ENCODE assay signal across 12 mouse cellular contexts in the genomic region with DNA sequence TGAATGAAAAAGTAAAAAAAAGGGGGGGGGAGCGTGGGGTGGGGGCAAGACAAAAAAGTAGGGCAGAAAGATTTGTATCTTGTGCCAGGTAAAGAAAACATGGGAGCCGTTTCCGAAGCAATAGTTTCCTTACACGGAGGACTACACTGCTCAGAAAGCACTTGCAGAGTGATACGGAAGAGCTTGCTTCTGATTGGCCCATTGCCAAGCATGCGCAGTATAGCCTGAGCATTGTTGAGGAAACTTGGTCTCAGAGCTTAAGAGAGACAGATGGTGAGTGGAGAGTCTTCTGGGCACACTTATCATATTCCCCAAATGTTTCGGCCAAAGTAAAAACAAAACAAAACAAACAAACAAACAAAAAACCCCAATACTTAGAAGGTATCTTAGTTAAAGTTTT.
DNase-seq lines count a peak whose midpoint lies in the region; ATAC-seq and TF ChIP-seq lines count a peak whose summit lies in the region.
"Had no signal": no experiment of that assay in that cellular context is flagged by ENCODE, and none has a peak within 500 bp of the region (broad histone marks: within the 10 kb centered on the region; RNA-seq: fewer than 3 reads in every experiment).

No protein-coding gene starts in this region.

- peak; percentile 24 for DNase-seq in heart, postnatal 0 days (ENCODE audit: low spot score)
- DNase-seq in heart, adult 11 months, result no peak
- peak; percentile 30 for DNase-seq in heart, postnatal 4 days
- DNase-seq in right cerebral cortex, postnatal 25 days, result peak; percentile 15
- DNase-seq in liver, embryonic 11.5 days (ENCODE audit: low spot score), result no peak
- no peak for DNase-seq in thymus, adult 2 months
- DNase-seq: gastrocnemius, postnatal 36 days; thymus, postnatal 4 days had no signal

- TF ChIP-seq EP300 in heart, postnatal 0 days (IDR thresholded peaks at IDR 0.05; ENCODE audit: low read depth), result no peak

- H3K4me3 ChIP-seq in heart, postnatal 0 days (ENCODE audit: low read depth, low read length), result no peak overlapping the region
- no peak overlapping the region for H3K4me3 ChIP-seq in midbrain, embryonic 15.5 days
- H3K4me3 ChIP-seq in midbrain, embryonic 16.5 days (ENCODE audit: low read depth, low read length), result no peak overlapping the region
- no peak overlapping the region for H3K4me3 ChIP-seq in liver, embryonic 11.5 days (ENCODE audit: low read depth, low read length)
- no peak overlapping the region for H3K4me3 ChIP-seq in thymus, adult 2 months (ENCODE audit: control insufficient read depth, insufficient read depth, low read length)
- H3K4me3 ChIP-seq: limb, embryonic 13.5 days had no signal

- no peaks in the 10 kb centered on the region for H3K27me3 ChIP-seq in heart, postnatal 0 days (ENCODE audit: control insufficient read depth, insufficient read depth, low read length)
- H3K27me3 ChIP-seq in midbrain, embryonic 15.5 days (replicated peaks), result no peaks in the 10 kb centered on the region
- no peaks in the 10 kb centered on the region for H3K27me3 ChIP-seq in midbrain, embryonic 16.5 days (ENCODE audit: control insufficient read depth, insufficient read depth, low read depth, low read length)
- H3K27me3 ChIP-seq in liver, embryonic 11.5 days (replicated peaks; ENCODE audit: control insufficient read depth, insufficient read depth, low read length), result no peaks in the 10 kb centered on the region
- no peaks in the 10 kb centered on the region for H3K27me3 ChIP-seq in thymus, adult 2 months (ENCODE audit: control insufficient read depth, insufficient read depth, low read length)
- H3K27me3 ChIP-seq: limb, embryonic 13.5 days; Patski had no signal

- WGBS in heart, postnatal 0 days, result 45% methylated on average over 7 of the region's 7 CpGs
- 70% methylated on average over 7 of the region's 7 CpGs for WGBS in midbrain, embryonic 15.5 days
- WGBS in midbrain, embryonic 16.5 days, result 68% methylated on average over 7 of the region's 7 CpGs
- 76% methylated on average over 7 of the region's 7 CpGs for WGBS in liver, embryonic 11.5 days
- WGBS in thymus, adult 2 months, result 84% methylated on average over 7 of the region's 7 CpGs

- no peak overlapping the region for H3K27ac ChIP-seq in heart, postnatal 0 days (ENCODE audit: low read depth)
- no peak overlapping the region for H3K27ac ChIP-seq in midbrain, embryonic 15.5 days
- no peak overlapping the region for H3K27ac ChIP-seq in midbrain, embryonic 16.5 days (ENCODE audit: low read length)
- H3K27ac ChIP-seq in liver, embryonic 11.5 days (ENCODE audit: low read depth, low read length), result no peak overlapping the region
- H3K27ac ChIP-seq in thymus, adult 2 months (ENCODE audit: control insufficient read depth, insufficient read depth, low read length), result no peak overlapping the region
- H3K27ac ChIP-seq: limb, embryonic 13.5 days had no signal

- no peaks in the 10 kb centered on the region for H3K4me1 ChIP-seq in heart, postnatal 0 days (ENCODE audit: control insufficient read depth, insufficient read depth)
- H3K4me1 ChIP-seq in midbrain, embryonic 15.5 days, result no peaks in the 10 kb centered on the region
- H3K4me1 ChIP-seq in midbrain, embryonic 16.5 days (ENCODE audit: control insufficient read depth, insufficient read depth, low read length), result no peaks in the 10 kb centered on the region
- no peaks in the 10 kb centered on the region for H3K4me1 ChIP-seq in liver, embryonic 11.5 days (replicated peaks; ENCODE audit: control insufficient read depth, insufficient read depth, low read length)
- H3K4me1 ChIP-seq in thymus, adult 2 months (replicated peaks; ENCODE audit: control insufficient read depth, insufficient read depth, low read length), result no peaks in the 10 kb centered on the region
- H3K4me1 ChIP-seq: limb, embryonic 13.5 days had no signal

- ATAC-seq in heart, postnatal 0 days (ENCODE audit: insufficient read depth, low read depth), result no peak
- peak; percentile 74; the same call in 1 of the 2 replicates for ATAC-seq in midbrain, embryonic 15.5 days (replicated peaks)
- no peak for ATAC-seq in midbrain, embryonic 16.5 days
- no peak for ATAC-seq in liver, embryonic 11.5 days (replicated peaks; ENCODE audit: low FRiP score)
- ATAC-seq: Patski had no signal

- H3K4me2 ChIP-seq in heart, postnatal 0 days (ENCODE audit: low read depth, low read length), result peak overlapping the region; percentile 31; the same call in 1 of the 2 replicates
- H3K4me2 ChIP-seq in midbrain, embryonic 15.5 days, result no peak overlapping the region
- H3K4me2 ChIP-seq in midbrain, embryonic 16.5 days (ENCODE audit: low read length), result no peak overlapping the region
- H3K4me2 ChIP-seq in liver, embryonic 11.5 days, result no peak overlapping the region
- H3K4me2 ChIP-seq: limb, embryonic 13.5 days had no signal

- no peaks in the 10 kb centered on the region for H3K36me3 ChIP-seq in heart, postnatal 0 days (replicated peaks; ENCODE audit: control insufficient read depth, insufficient read depth, low read length)
- H3K36me3 ChIP-seq in midbrain, embryonic 15.5 days (replicated peaks), result no peaks in the 10 kb centered on the region
- no peaks in the 10 kb centered on the region for H3K36me3 ChIP-seq in midbrain, embryonic 16.5 days (ENCODE audit: control insufficient read depth, insufficient read depth, low read length)
- H3K36me3 ChIP-seq in liver, embryonic 11.5 days (ENCODE audit: control insufficient read depth, insufficient read depth, low read length), result no peaks in the 10 kb centered on the region
- no peaks in the 10 kb centered on the region for H3K36me3 ChIP-seq in thymus, adult 2 months (ENCODE audit: control insufficient read depth, insufficient read depth, low read length)
- H3K36me3 ChIP-seq: limb, embryonic 13.5 days had no signal

- TF ChIP-seq POLR2A in thymus, adult 2 months (IDR thresholded peaks at IDR 0.05; ENCODE audit: control insufficient read depth, extremely low read depth, insufficient read depth, low read length, poor library complexity), result no peak

- no peak overlapping the region for H3K9ac ChIP-seq in heart, postnatal 0 days (replicated peaks; ENCODE audit: low read depth, low read length)
- H3K9ac ChIP-seq in midbrain, embryonic 15.5 days, result no peak overlapping the region
- no peak overlapping the region for H3K9ac ChIP-seq in midbrain, embryonic 16.5 days (ENCODE audit: low read depth, low read length)
- H3K9ac ChIP-seq in liver, embryonic 11.5 days (ENCODE audit: low read depth, low read length), result no peak overlapping the region
- H3K9ac ChIP-seq: limb, embryonic 13.5 days had no signal

- H3K9me3 ChIP-seq in heart, postnatal 0 days (replicated peaks; ENCODE audit: control insufficient read depth, low read length), result no peaks in the 10 kb centered on the region
- H3K9me3 ChIP-seq in midbrain, embryonic 15.5 days, result no peaks in the 10 kb centered on the region
- no peaks in the 10 kb centered on the region for H3K9me3 ChIP-seq in midbrain, embryonic 16.5 days (replicated peaks; ENCODE audit: control insufficient read depth, low read length, poor library complexity, severe bottlenecking)
- no peaks in the 10 kb centered on the region for H3K9me3 ChIP-seq in liver, embryonic 11.5 days (ENCODE audit: control insufficient read depth, low read length)
- H3K9me3 ChIP-seq: limb, embryonic 13.5 days had no signal

- no peak for TF ChIP-seq CTCF in heart, postnatal 0 days (IDR thresholded peaks at IDR 0.05; ENCODE audit: low read depth)
- TF ChIP-seq CTCF in thymus, adult 2 months (IDR thresholded peaks at IDR 0.05; ENCODE audit: borderline replicate concordance, control insufficient read depth, extremely low read depth, insufficient read depth, low read length, poor library complexity), result no peak

Comparison
In these comparisons a context has a peak if more than half of its experiments do, and no peak if none do; other contexts are left out.
1. DNase-seq: peak in heart, postnatal 0 days (single experiment), heart, postnatal 4 days (single experiment) and right cerebral cortex, postnatal 25 days (single experiment); none in heart, adult 11 months (single experiment), liver, embryonic 11.5 days (single experiment) and thymus, adult 2 months (single experiment).